Mouse (Mus musculus) right cerebral cortex, adult 18-20 months (tissue): ENCODE measurements around the gene Shbg.

Source experiments
- DNase-seq: peaks from one replicate; pipeline ENCODE4 v3.0.0; 2022; ENCODE audit warnings: mixed read lengths

Shbg gene

GRCm38 (mm10) chr11:69592799-69593198, 24.9 kb downstream of the Shbg start:
- no peak for DNase-seq

GRCm38 (mm10) chr11:69591899-69592637, 25.6 kb downstream of the Shbg start:
- DNase-seq = peak; percentile 69

GRCm38 (mm10) chr11:69591424-69591823, 26.3 kb downstream of the Shbg start:
- no peak for DNase-seq

GRCm38 (mm10) chr11:69590622-69591021, 27.1 kb downstream of the Shbg start:
- DNase-seq = no peak

GRCm38 (mm10) chr11:69589207-69589834, 28.4 kb downstream of the Shbg start:
- no peak for DNase-seq

GRCm38 (mm10) chr11:69585718-69586325, 31.9 kb downstream of the Shbg start:
- no peak for DNase-seq

- no peak for DNase-seq
Observed at GRCm38 (mm10) chr11:69584937-69585336, 32.8 kb downstream of the Shbg start.

- DNase-seq = no peak
Observed at GRCm38 (mm10) chr11:69584008-69584407, 33.7 kb downstream of the Shbg start.

GRCm38 (mm10) chr11:69582230-69582805, 35.4 kb downstream of the Shbg start:
- DNase-seq = no peak

GRCm38 (mm10) chr11:69581814-69582213, 35.9 kb downstream of the Shbg start:
- no peak for DNase-seq

- peak; percentile 95 for DNase-seq
Observed at GRCm38 (mm10) chr11:69581147-69581688, 36.5 kb downstream of the Shbg start.

GRCm38 (mm10) chr11:69580572-69581146, 37.0 kb downstream of the Shbg start:
- DNase-seq = no peak

- DNase-seq = peak; percentile 93
Observed at GRCm38 (mm10) chr11:69580091-69580514, 37.6 kb downstream of the Shbg start, which contains the start of the genes Wrap53 and Trp53. TSS of gene Wrap53 (minus strand) at chr11:69580255. TSS of gene Trp53 (plus strand) at chr11:69580359.

GRCm38 (mm10) chr11:69579128-69580017, 38.3 kb downstream of the Shbg start:
- DNase-seq = peak; percentile 97

GRCm38 (mm10) chr11:69578301-69578700, 39.4 kb downstream of the Shbg start:
- no peak for DNase-seq

GRCm38 (mm10) chr11:69576307-69576706, 41.4 kb downstream of the Shbg start:
- no peak for DNase-seq

- no peak for DNase-seq
Observed at GRCm38 (mm10) chr11:69575220-69575619, 42.5 kb downstream of the Shbg start.

- DNase-seq = no peak
Observed at GRCm38 (mm10) chr11:69565131-69565530, 52.6 kb downstream of the Shbg start.
